Comparison of ENCODE assay signal across 10 mouse cellular contexts in genomic region chr14:100457870-100458726, GRCm38 (mm10).
DNase-seq lines count a peak whose midpoint lies in the region; ATAC-seq and TF ChIP-seq lines count a peak whose summit lies in the region.
"Had no signal": no experiment of that assay in that cellular context is flagged by ENCODE, and none has a peak within 500 bp of the region (broad histone marks: within the 10 kb centered on the region; RNA-seq: fewer than 3 reads in every experiment).

No protein-coding gene starts in this region.

- H3K4me3 ChIP-seq in left cerebral cortex, adult 2 months: no peak overlapping the region
- H3K4me3 ChIP-seq in forebrain, embryonic 14.5 days (ENCODE audit: low read depth, low read length): no peak overlapping the region
- H3K4me3 ChIP-seq: heart, embryonic 15.5 days; neural tube, embryonic 12.5 days had no signal

- WGBS in forebrain, embryonic 14.5 days: 27% methylated on average over 7 of the region's 7 CpGs

- H3K9ac ChIP-seq in forebrain, embryonic 14.5 days (ENCODE audit: low read length): peak overlapping the region; percentile 33; the same call in 1 of the 2 replicates
- H3K9ac ChIP-seq: heart, embryonic 15.5 days; neural tube, embryonic 12.5 days had no signal

- peak overlapping the region; percentile 51; the same call in 1 of the 2 replicates for H3K4me2 ChIP-seq in forebrain, embryonic 14.5 days (ENCODE audit: low read length)

- peaks cover 30% of the 10 kb centered on the region for H3K4me1 ChIP-seq in forebrain, embryonic 14.5 days (ENCODE audit: control insufficient read depth, insufficient read depth, low read length)

- ATAC-seq in forebrain, embryonic 14.5 days: no peak

- H3K36me3 ChIP-seq in forebrain, embryonic 14.5 days (ENCODE audit: control insufficient read depth, insufficient read depth, low read length): no peaks in the 10 kb centered on the region
- H3K36me3 ChIP-seq: heart, embryonic 15.5 days; neural tube, embryonic 12.5 days had no signal

- no peaks in the 10 kb centered on the region for H3K9me3 ChIP-seq in forebrain, embryonic 14.5 days (replicated peaks; ENCODE audit: control insufficient read depth, low read length)
- H3K9me3 ChIP-seq: heart, embryonic 15.5 days; neural tube, embryonic 12.5 days had no signal

- intact Hi-C loops in left cerebral cortex, adult 2 months (cut with DNase I): loop anchor here (5.0 kb wide), 1 partner anchor 526 kb away; no protein-coding TSS in a partner anchor

- DNase-seq in left cerebral cortex, adult 2 months (ENCODE audit: extremely low spot score in 1 of 2, low spot score in 2 of 2): no peak
- DNase-seq in left cerebral cortex, adult 18-20 months (ENCODE audit: low spot score in 2 of 2): no peak
- DNase-seq in forebrain, embryonic 14.5 days (ENCODE audit: low spot score): peak; percentile 35
- peak; percentile 56 to 74 for DNase-seq in kidney, postnatal 36 days
- DNase-seq in neural tube, embryonic 10.5 days (ENCODE audit: extremely low spot score, low spot score): peak; percentile 29
- no peak for DNase-seq in urinary bladder, adult 2 months (ENCODE audit: low spot score)
- DNase-seq in cerebellum, postnatal 14 days: no peak
- DNase-seq in c-Kit-positive CD71-positive TER-119-positive erythroid progenitor cells, embryonic 14.5 days (ENCODE audit: low spot score): no peak

- peak; percentile 33 for TF ChIP-seq CTCF in left cerebral cortex, adult 2 months (IDR thresholded peaks at IDR 0.05)

- H3K27ac ChIP-seq in left cerebral cortex, adult 2 months: no peak overlapping the region
- peak overlapping the region; percentile 92 for H3K27ac ChIP-seq in forebrain, embryonic 14.5 days (ENCODE audit: low read depth, low read length)
- H3K27ac ChIP-seq: heart, embryonic 15.5 days; neural tube, embryonic 12.5 days had no signal

- H3K27me3 ChIP-seq in forebrain, embryonic 14.5 days (replicated peaks; ENCODE audit: control insufficient read depth, insufficient read depth, low read length): no peaks in the 10 kb centered on the region
- H3K27me3 ChIP-seq: heart, embryonic 15.5 days; neural tube, embryonic 12.5 days had no signal

Comparison
In these comparisons a context has a peak if more than half of its experiments do, and no peak if none do; other contexts are left out.
1. DNase-seq: peak in forebrain, embryonic 14.5 days (single experiment), kidney, postnatal 36 days (2 of 2) and neural tube, embryonic 10.5 days (single experiment); none in left cerebral cortex, adult 2 months (0 of 2), left cerebral cortex, adult 18-20 months (0 of 2), urinary bladder, adult 2 months (single experiment), cerebellum, postnatal 14 days (0 of 2) and c-Kit-positive CD71-positive TER-119-positive erythroid progenitor cells, embryonic 14.5 days (single experiment).